Mouse (Mus musculus) heart, postnatal 10 days (tissue): ENCODE results near the gene Gm28047. TPM values are rescaled to one million over a fixed set of nuclear protein-coding genes. Genes with fewer than 3 reads are reported as not detected.
"Not testable (repeated sequence)": the region's sequence is repeated elsewhere in the genome, so short reads cannot be mapped to it uniquely, and the experiment has no call there.

Experiments
- DNase-seq, 2 experiments: peaks; one replicate each; pipeline ENCODE4 v3.0.0; 2021
- intact Hi-C: fragments of 180-260 bp; cut with DNase I; formaldehyde crosslinking; loops from one replicate; pipeline ENCODE4 v1.15.1; 2025
- total RNA-seq, 2 experiments: library from RNA; stranded (reverse); gene quantifications; 2 replicates each; pipeline ENCODE4 v1.2.3; 2021

Gene Gm28047
- 1 to 10 TPM in 1 of 2 experiments, not detected in 1; 1.2 TPM for total RNA-seq

- peak; percentile 100 for DNase-seq
- intact Hi-C loops: loop anchor here (2.0 to 5.0 kb wide), 2 partner anchors 46 to 58 kb away; no protein-coding TSS in a partner anchor
Measured at GRCm38 (mm10) chr15:102624970-102625686, at the start of gene Gm28047, which contains the start of gene Atf7. TSS of gene Gm28047 (minus strand) at chr15:102625067. TSS of gene Atf7 (minus strand) at chr15:102625464.

- intact Hi-C loops: no loop called here
- DNase-seq: peak; percentile 77 to 81
Measured at GRCm38 (mm10) chr15:102673548-102673947, 48.7 kb upstream of the Gm28047 start.

- DNase-seq: peak; percentile 65 to 71
- intact Hi-C loops: no loop called here
Measured at GRCm38 (mm10) chr15:102672215-102673071, 47.6 kb upstream of the Gm28047 start, which contains the start of gene Atp5g2. TSS of gene Atp5g2 (minus strand) at chr15:102672352.

GRCm38 (mm10) chr15:102671721-102672214, 46.9 kb upstream of the Gm28047 start:
- intact Hi-C loops: loop anchor here (2.0 kb wide), 1 partner anchor 47 kb away; the partner anchor contains the start of genes Atf7 and Gm28047
- DNase-seq: peak; percentile 91

GRCm38 (mm10) chr15:102670767-102671575, 46.1 kb upstream of the Gm28047 start:
- DNase-seq: peak; percentile 98 to 99
- intact Hi-C loops: loop anchor here (2.0 kb wide), 1 partner anchor 46 kb away; the partner anchor contains the start of genes Atf7 and Gm28047

- peak; percentile 48 to 50 for DNase-seq
- intact Hi-C loops: loop anchor here (2.0 kb wide), 1 partner anchor 45 kb away; the partner anchor contains the start of genes Atf7 and Gm28047
Measured at GRCm38 (mm10) chr15:102670281-102670680, 45.4 kb upstream of the Gm28047 start.

- intact Hi-C loops: loop anchor here (5.0 kb wide), 3 partner anchors 77 to 197 kb away; partner anchors contain the start of gene Pcbp2
Measured at GRCm38 (mm10) chr15:102669571-102669970, 44.7 kb upstream of the Gm28047 start.

GRCm38 (mm10) chr15:102665494-102665893, 40.6 kb upstream of the Gm28047 start:
- DNase-seq: peak; percentile 66 to 80
- intact Hi-C loops: loop anchor here (2.0 to 5.0 kb wide), 4 partner anchors 51 to 193 kb away; partner anchors contain the start of gene Pcbp2

More at GRCm38 (mm10) chr15:102669571-102669970, 44.7 kb upstream of the Gm28047 start:
- DNase-seq: no peak

GRCm38 (mm10) chr15:102663825-102664224, 39.0 kb upstream of the Gm28047 start:
- intact Hi-C loops: loop anchor here (2.0 kb wide), 1 partner anchor 49 kb away; no protein-coding TSS in a partner anchor
- DNase-seq: no peak

GRCm38 (mm10) chr15:102662601-102663000, 37.7 kb upstream of the Gm28047 start:
- intact Hi-C loops, DNase-seq: not testable (repeated sequence)

- peak; percentile 48 to 52 for DNase-seq
- intact Hi-C loops: loop anchor here (2.0 kb wide), 1 partner anchor 31 kb away; no protein-coding TSS in a partner anchor
Measured at GRCm38 (mm10) chr15:102657926-102658381, 33.1 kb upstream of the Gm28047 start.

GRCm38 (mm10) chr15:102656658-102657057, 31.8 kb upstream of the Gm28047 start:
- peak; percentile 69 to 70 for DNase-seq
- intact Hi-C loops: loop anchor here (2.0 kb wide), 1 partner anchor 30 kb away; no protein-coding TSS in a partner anchor

- DNase-seq, intact Hi-C loops: not testable (repeated sequence)
Measured at GRCm38 (mm10) chr15:102651928-102652660, 27.2 kb upstream of the Gm28047 start.

- intact Hi-C loops: no loop called here
Measured at GRCm38 (mm10) chr15:102651107-102651506, 26.2 kb upstream of the Gm28047 start.

GRCm38 (mm10) chr15:102635817-102636216, 10.9 kb upstream of the Gm28047 start:
- intact Hi-C loops: no loop called here

More at GRCm38 (mm10) chr15:102651107-102651506, 26.2 kb upstream of the Gm28047 start:
- DNase-seq: no peak

GRCm38 (mm10) chr15:102634684-102635083, 9.8 kb upstream of the Gm28047 start:
- no peak for DNase-seq
- intact Hi-C loops: no loop called here

More at GRCm38 (mm10) chr15:102635817-102636216, 10.9 kb upstream of the Gm28047 start:
- DNase-seq: no peak

- intact Hi-C loops: loop anchor here (2.0 kb wide), 2 partner anchors 31 to 45 kb away; no protein-coding TSS in a partner anchor
- no peak for DNase-seq
Measured at GRCm38 (mm10) chr15:102625687-102626055, 804 bp upstream of the Gm28047 start.

- intact Hi-C loops: loop anchor here (2.0 to 5.0 kb wide), 2 partner anchors 46 to 57 kb away; no protein-coding TSS in a partner anchor
- DNase-seq: peak; percentile 40 to 55
Measured at GRCm38 (mm10) chr15:102624291-102624969, 437 bp downstream of the Gm28047 start.
